Mouse (Mus musculus): ENCODE measurements at regions not wholly inside any gene's neighbourhood (a gene's known extent, or its start where the extent isn't known, plus 50 kb on each side); places are given as distances from the start of the nearest gene placed in this dataset.
A peak's percentile ranks its signal among the peaks of the same experiment; 100 is the strongest.

DNA sequence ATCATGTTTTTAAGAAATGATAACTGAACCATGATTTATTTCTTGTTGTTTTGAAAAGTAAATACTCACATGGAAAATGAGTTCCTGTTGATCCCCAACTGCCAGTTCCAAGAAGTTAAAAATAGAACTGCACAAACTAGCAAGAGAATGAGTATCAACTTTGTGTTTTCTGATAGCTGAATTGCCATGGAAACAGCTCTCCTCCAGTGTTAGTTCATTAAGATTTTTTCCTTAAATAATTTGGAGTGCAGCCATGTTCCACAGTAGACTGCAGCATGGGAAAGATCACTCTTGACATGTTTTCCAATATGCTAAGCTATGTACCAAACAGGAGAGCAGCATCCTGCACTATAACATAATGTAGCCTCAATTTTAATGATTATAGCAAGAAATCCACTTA is 208.0 kb upstream of the Tars start:
- no peaks in the 10 kb centered on the region for H3K36me3 ChIP-seq
- no peak overlapping the region for H3K4me3 ChIP-seq
- H3K9me3 ChIP-seq, result no peaks in the 10 kb centered on the region
- no peaks in the 10 kb centered on the region for H3K27me3 ChIP-seq
- no peak overlapping the region for H3K4me2 ChIP-seq
- no peak overlapping the region for H3K9ac ChIP-seq
- H3K4me1 ChIP-seq, result peaks cover 1% of the 10 kb centered on the region; the same call in 1 of the 2 replicates
- no peak overlapping the region for H3K27ac ChIP-seq
- ATAC-seq (ENCODE audit: insufficient number of reproducible peaks, insufficient read depth, low FRiP score, low TSS enrichment, low read depth), result no peak

DNA sequence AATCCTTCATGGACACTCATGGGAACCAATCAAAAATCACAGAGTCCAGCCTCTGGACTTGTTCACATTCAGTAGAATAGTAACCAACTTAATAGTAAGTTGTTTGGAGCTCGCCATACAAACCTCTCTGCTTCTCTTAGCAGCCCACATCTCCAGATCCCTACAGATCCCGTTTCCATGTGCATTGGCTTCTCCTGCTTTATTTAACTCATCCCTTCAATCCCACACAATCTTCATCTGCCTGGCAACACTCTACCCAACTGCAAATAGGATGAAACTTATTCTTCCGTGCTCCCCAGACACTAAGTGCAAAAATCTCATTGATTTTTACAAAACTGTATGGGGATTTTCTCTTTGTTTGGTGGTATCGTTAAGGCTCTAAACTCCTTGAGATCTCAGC is 206.2 kb upstream of the Tars start:
- Histone ChIP-seq H3K36me3 (no peaks in the 10 kb centered on the region), H3K9me3 (no peaks in the 10 kb centered on the region), H3K4me2 (no peak overlapping the region), H3K4me3 (no peak overlapping the region), H3K27ac (no peak overlapping the region), H3K4me1 (no peaks in the 10 kb centered on the region), H3K27me3 (no peaks in the 10 kb centered on the region), H3K9ac (no peak overlapping the region)
- 87% methylated on average over 4 of the region's 4 CpGs for WGBS
- ATAC-seq (ENCODE audit: insufficient number of reproducible peaks, insufficient read depth, low FRiP score, low TSS enrichment, low read depth), result no peak

DNA sequence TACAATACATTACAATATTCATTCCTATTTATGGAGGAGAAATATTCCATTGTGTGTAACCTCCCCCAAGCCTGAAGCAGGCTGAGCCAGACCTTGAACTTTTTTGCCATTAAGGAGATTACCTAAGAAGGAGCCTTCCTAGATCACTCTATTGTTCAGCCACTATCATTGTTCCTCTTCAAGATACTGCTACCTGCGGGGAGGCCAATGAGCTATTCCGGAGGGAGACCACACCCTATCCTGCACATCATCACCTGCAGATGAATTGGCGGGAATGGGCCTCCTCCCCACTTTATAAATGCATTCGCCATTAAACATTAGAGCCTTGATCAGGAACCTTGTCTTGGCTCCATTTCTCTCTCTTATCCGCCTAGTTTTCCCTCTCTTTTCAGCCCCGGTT is 197.6 kb upstream of the Tars start:
- Histone ChIP-seq H3K27ac (no peak overlapping the region), H3K9me3 (no peaks in the 10 kb centered on the region), H3K4me2 (no peak overlapping the region), H3K4me1 (no peaks in the 10 kb centered on the region), H3K27me3 (no peaks in the 10 kb centered on the region), H3K4me3 (no peak overlapping the region), H3K36me3 (no peaks in the 10 kb centered on the region), H3K9ac (no peak overlapping the region)
- ATAC-seq (ENCODE audit: insufficient number of reproducible peaks, insufficient read depth, low FRiP score, low TSS enrichment, low read depth), result no peak
- WGBS, result 85% methylated on average over 6 of the region's 6 CpGs

DNA sequence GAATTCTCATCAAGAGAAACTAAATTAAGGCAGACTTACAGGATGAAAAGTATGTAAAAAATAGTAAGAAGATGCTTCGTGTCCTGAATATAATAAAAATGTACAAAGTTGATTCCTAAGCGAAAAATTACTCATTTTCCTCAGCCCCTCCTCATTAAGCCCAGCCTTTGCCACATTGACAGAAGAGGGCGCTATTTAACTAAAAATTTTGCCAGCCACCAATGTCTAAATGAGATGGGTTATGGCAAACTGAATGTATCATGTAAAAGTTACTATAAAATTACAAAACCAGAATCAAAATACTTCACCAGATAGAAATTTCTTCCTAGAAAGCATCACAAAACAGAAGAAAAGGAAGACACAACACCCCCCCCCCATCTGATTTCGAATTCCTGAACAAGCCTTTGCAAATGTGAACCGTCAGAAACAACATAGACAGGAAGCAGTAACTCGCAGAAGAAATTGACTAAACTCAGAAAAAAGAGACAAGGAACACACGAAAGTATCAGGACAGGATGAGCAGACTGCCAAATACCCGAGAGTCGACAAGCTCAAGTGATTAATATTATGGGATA is 191.2 kb upstream of the Tars start:
- no peak for ATAC-seq (ENCODE audit: insufficient number of reproducible peaks, insufficient read depth, low FRiP score, low TSS enrichment, low read depth)
- no peaks in the 10 kb centered on the region for H3K27me3 ChIP-seq
- H3K9me3 ChIP-seq, result no peaks in the 10 kb centered on the region
- WGBS, result 40% methylated on average over 9 of the region's 9 CpGs
- H3K4me1 ChIP-seq, result no peaks in the 10 kb centered on the region
- no peaks in the 10 kb centered on the region for H3K36me3 ChIP-seq
- no peak overlapping the region for H3K4me3 ChIP-seq
- H3K9ac ChIP-seq, result no peak overlapping the region
- H3K27ac ChIP-seq, result no peak overlapping the region
- H3K4me2 ChIP-seq, result no peak overlapping the region

DNA sequence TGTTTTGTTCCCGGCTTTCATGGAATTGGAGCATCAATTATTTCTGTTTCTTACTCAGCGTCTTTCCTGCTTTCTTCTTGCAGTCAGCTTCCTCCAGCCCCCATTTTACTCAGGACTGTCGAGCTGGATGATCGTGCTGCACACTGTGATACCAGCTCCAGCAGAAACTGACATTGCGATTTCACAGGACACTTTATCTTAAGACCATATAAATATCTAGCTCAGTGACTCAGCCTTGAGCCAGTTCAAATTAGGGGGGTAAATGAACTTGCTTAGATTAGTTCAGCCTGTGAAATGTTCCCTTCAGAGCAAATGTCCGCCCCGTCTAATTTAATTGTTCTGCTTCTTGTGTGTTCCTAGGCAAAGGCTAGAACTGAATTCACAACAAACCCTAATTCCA is 190.3 kb upstream of the Tars start:
- ATAC-seq (ENCODE audit: insufficient number of reproducible peaks, insufficient read depth, low FRiP score, low TSS enrichment, low read depth), result no peak
- 39% methylated on average over 7 of the region's 7 CpGs for WGBS

DNA sequence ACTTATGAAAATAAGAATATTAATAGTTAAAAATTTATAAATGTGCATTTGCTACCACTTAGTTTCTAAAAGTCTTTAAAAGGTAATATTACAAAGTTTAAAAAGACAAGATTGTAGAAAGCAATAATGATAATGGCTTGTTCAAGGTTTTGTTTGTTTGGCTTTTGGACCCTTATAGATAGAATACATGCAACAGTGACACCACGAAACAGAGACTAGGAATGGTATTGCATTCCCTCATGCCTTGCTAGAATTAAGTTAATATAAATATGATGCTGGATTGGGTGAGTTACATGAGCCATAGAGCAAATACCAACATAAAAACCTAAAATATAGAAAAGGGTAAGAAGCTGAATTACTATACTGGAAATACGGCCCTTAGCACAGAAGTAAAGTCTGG is 186.9 kb upstream of the Tars start:
- H3K4me2 ChIP-seq, result no peak overlapping the region
- no peaks in the 10 kb centered on the region for H3K36me3 ChIP-seq
- ATAC-seq (ENCODE audit: insufficient number of reproducible peaks, insufficient read depth, low FRiP score, low TSS enrichment, low read depth), result no peak
- no peaks in the 10 kb centered on the region for H3K4me1 ChIP-seq
- H3K9me3 ChIP-seq, result no peaks in the 10 kb centered on the region
- no peak overlapping the region for H3K4me3 ChIP-seq
- no peak overlapping the region for H3K27ac ChIP-seq
- H3K9ac ChIP-seq, result no peak overlapping the region
- H3K27me3 ChIP-seq, result no peaks in the 10 kb centered on the region
- WGBS, result 82% methylated on average over 2 of the region's 2 CpGs

More for the DNA sequence above, 190.3 kb upstream of the Tars start:
- Histone ChIP-seq H3K9me3 (no peaks in the 10 kb centered on the region), H3K4me1 (no peaks in the 10 kb centered on the region), H3K27me3 (no peaks in the 10 kb centered on the region), H3K36me3 (no peaks in the 10 kb centered on the region), H3K4me3 (no peak overlapping the region), H3K9ac (no peak overlapping the region), H3K27ac (no peak overlapping the region), H3K4me2 (no peak overlapping the region)

DNA sequence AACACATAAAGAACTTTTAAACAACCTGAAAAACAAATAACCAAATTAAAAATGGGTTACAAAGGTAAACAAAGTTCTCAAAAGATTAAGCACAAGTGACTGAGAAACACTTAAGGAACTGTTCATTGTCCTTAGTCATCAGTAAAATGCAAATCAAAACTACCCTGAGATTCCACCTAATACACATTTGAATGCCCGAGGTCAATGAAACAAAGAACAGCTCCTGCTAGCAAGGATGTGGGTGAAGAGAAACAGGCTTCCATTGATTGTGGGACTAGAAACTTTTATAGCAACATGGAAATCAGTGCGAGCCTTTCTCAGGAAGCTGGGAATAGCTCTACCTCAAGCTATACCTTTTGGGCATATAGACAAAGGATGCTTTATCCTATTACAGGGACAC is 184.7 kb upstream of the Tars start:
- Histone ChIP-seq H3K9me3 (no peaks in the 10 kb centered on the region), H3K4me2 (no peak overlapping the region), H3K4me3 (no peak overlapping the region), H3K27me3 (no peaks in the 10 kb centered on the region), H3K4me1 (no peaks in the 10 kb centered on the region), H3K27ac (no peak overlapping the region), H3K36me3 (no peaks in the 10 kb centered on the region), H3K9ac (no peak overlapping the region)
- ATAC-seq (ENCODE audit: insufficient number of reproducible peaks, insufficient read depth, low FRiP score, low TSS enrichment, low read depth), result no peak
- WGBS, result 36% methylated on average over 2 of the region's 2 CpGs

DNA sequence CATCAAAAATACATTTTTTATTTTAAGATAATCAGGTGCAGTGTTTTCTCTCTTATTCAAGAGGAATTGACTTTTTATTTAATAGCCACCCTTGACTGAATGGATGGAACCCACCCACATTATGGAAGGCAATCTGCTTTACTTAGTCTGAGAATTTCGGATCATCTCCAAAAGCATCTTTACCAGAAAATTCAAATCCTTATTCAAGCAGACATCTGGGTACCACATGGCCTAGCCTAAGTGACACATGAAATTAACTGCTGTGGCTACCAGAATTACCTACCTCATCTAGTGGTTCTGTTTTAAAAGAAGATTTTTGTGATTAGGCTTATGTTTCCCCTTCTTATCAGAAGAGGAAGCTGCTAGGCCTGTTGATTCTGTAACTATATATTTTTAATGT is 178.9 kb upstream of the Tars start:
- Histone ChIP-seq H3K9me3 (no peaks in the 10 kb centered on the region), H3K4me1 (no peaks in the 10 kb centered on the region), H3K4me3 (no peak overlapping the region), H3K27me3 (no peaks in the 10 kb centered on the region), H3K27ac (no peak overlapping the region), H3K36me3 (no peaks in the 10 kb centered on the region), H3K9ac (no peak overlapping the region), H3K4me2 (no peak overlapping the region)
- WGBS, result 50% methylated on average over 1 of the region's 1 CpGs
- ATAC-seq (ENCODE audit: insufficient number of reproducible peaks, insufficient read depth, low FRiP score, low TSS enrichment, low read depth), result no peak

DNA sequence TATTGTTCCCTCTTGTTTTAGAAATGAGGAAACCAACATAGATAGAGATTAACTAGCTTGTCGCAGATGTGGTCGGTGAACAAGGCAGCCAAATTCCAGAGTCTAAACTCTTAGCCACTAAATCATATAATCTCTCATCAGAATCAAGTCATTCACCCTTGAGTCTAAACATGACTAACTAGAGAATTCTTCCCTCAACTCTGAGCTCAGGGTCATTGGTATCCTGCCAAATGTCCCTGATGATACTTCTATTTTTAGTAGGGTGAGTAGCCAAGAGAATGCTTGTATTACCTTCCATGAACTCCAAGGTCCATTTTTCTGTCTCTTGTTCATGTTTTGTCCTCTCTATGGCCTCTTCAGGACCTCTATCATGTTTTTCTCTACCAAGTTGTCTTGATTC is 174.9 kb upstream of the Tars start:
- H3K4me2 ChIP-seq, result no peak overlapping the region
- WGBS, result 89% methylated on average over 2 of the region's 2 CpGs
- no peaks in the 10 kb centered on the region for H3K9me3 ChIP-seq
- H3K4me3 ChIP-seq, result no peak overlapping the region
- no peak for ATAC-seq (ENCODE audit: insufficient number of reproducible peaks, insufficient read depth, low FRiP score, low TSS enrichment, low read depth)
- H3K4me1 ChIP-seq, result no peaks in the 10 kb centered on the region
- no peaks in the 10 kb centered on the region for H3K27me3 ChIP-seq
- no peak overlapping the region for H3K9ac ChIP-seq
- no peak overlapping the region for H3K27ac ChIP-seq
- H3K36me3 ChIP-seq, result no peaks in the 10 kb centered on the region

DNA sequence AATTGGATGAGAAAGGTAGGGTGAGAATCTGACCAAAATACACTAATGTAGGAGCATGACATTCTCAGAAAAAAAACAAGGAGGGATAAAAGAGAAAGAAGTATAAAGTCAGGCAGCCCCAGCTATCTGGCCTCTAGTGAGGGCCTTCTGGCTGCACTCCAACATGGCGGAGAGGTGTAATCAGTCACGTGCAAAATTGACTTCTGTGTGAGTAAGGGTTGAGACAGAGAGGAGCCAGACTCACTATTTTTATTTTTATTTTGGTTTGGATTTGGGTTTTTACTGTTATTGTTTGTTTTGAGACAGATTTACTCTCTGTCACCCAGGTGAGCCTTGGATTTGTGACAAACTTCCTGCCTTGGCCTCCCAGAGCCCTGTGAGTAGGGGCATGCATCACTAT is 174.0 kb upstream of the Tars start:
- H3K27ac ChIP-seq, result no peak overlapping the region
- H3K27me3 ChIP-seq, result no peaks in the 10 kb centered on the region
- no peak overlapping the region for H3K9ac ChIP-seq
- no peaks in the 10 kb centered on the region for H3K9me3 ChIP-seq
- no peak overlapping the region for H3K4me2 ChIP-seq
- ATAC-seq (ENCODE audit: insufficient number of reproducible peaks, insufficient read depth, low FRiP score, low TSS enrichment, low read depth), result no peak
- H3K4me3 ChIP-seq, result no peak overlapping the region
- H3K36me3 ChIP-seq, result no peaks in the 10 kb centered on the region
- 88% methylated on average over 2 of the region's 2 CpGs for WGBS
- no peaks in the 10 kb centered on the region for H3K4me1 ChIP-seq

DNA sequence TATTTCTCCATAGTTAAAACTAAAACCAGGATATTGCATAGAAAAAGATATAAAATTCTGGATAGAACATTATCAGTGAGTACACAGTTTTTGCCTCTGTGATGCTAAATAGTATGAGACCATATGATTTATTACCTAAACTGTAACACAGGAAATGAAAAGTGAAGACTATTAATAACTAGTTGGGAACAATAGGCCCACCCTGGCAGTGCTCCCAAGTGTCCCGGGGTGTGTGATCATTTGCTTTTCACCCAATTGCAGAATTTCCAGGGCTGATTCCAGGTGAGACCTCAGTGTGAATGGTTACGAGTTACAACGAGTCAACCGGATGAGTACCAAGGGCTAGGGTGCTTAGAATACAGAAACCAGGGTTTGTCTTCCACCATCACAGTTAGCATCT is 172.6 kb upstream of the Tars start:
- no peak for ATAC-seq (ENCODE audit: insufficient number of reproducible peaks, insufficient read depth, low FRiP score, low TSS enrichment, low read depth)

DNA sequence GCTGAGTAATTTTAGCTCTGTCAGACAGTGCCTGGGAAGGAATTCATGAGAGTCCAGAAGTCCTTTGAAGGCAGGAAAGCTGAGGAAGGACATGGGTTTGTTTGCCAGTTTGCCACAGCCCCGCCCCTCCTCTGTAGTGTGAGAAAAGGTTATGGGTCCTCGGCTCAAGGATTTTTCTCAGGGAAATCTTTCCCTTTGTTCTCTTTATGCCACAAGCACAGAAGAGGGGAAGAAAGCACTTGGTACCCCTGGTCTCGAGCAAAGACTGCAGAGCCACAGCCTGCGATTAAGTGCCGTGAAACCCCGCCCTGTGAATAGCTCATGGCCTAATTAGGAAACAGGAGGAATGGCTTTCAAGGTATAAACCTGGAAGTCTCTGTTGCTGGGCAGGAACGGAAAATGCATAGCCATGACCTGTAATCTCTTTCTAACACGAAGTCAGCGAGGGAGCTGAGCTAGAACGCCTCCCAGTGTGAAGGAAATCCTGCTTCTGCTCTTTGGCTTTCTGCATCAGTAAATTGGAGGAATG is 166.1 kb upstream of the Tars start:
- Histone ChIP-seq H3K4me3 (no peak overlapping the region), H3K4me2 (peak overlapping the region; percentile 16; the same call in 1 of the 2 replicates), H3K9ac (no peak overlapping the region; the same call in 1 of the 2 replicates), H3K27me3 (no peaks in the 10 kb centered on the region), H3K36me3 (no peaks in the 10 kb centered on the region), H3K4me1 (peaks cover 4% of the 10 kb centered on the region), H3K27ac (peak overlapping the region; percentile 28; the same call in 1 of the 2 replicates), H3K9me3 (no peaks in the 10 kb centered on the region)
- 34% methylated on average over 10 of the region's 10 CpGs for WGBS
- ATAC-seq (ENCODE audit: insufficient number of reproducible peaks, insufficient read depth, low FRiP score, low TSS enrichment, low read depth), result no peak

More for the DNA sequence above, 172.6 kb upstream of the Tars start:
- Histone ChIP-seq H3K4me3 (no peak overlapping the region), H3K9ac (no peak overlapping the region), H3K36me3 (no peaks in the 10 kb centered on the region), H3K9me3 (no peaks in the 10 kb centered on the region), H3K27me3 (no peaks in the 10 kb centered on the region), H3K4me2 (no peak overlapping the region), H3K4me1 (no peaks in the 10 kb centered on the region), H3K27ac (no peak overlapping the region)
- 86% methylated on average over 4 of the region's 4 CpGs for WGBS

Data from embryonic facial prominence, embryonic 13.5 days (tissue).